Mouse (Mus musculus) stomach, postnatal 0 days (tissue): ENCODE data around the gene Sparc. TPM values are rescaled to one million over a fixed set of nuclear protein-coding genes. Genes with fewer than 3 reads are reported as not detected.

Experiments
- ATAC-seq: fragments of 200-750 bp; cut with Nextera tagmentation; 2 replicates; pipeline ENCODE4 v1.8.0; 2017; ENCODE audit not compliant: low FRiP score, low TSS enrichment
- DNase-seq: peaks from one replicate; pipeline ENCODE4 v3.0.0-alpha.2; 2016; ENCODE audit warnings: low spot score
- H3K27ac ChIP-seq: fragments of 300-500 bp; sonication (generic); replicated peaks from 2 replicates; pipeline ENCODE4 v1.5.1; 2014; ENCODE audit warnings: mild to moderate bottlenecking, control low read depth
- H3K27me3 ChIP-seq: fragments of 300-500 bp; sonication (generic); 2 replicates; pipeline ENCODE4 v1.6.1; 2014; ENCODE audit warnings: low read length; ENCODE audit not compliant: control insufficient read depth, insufficient read depth
- H3K36me3 ChIP-seq: fragments of 300-500 bp; sonication (generic); 2 replicates; pipeline ENCODE4 v1.6.1; 2014; ENCODE audit warnings: low read length, mixed read lengths; ENCODE audit not compliant: control insufficient read depth, insufficient read depth
- H3K4me1 ChIP-seq: fragments of 300-500 bp; sonication (generic); replicated peaks from 2 replicates; pipeline ENCODE4 v1.6.1; 2014; ENCODE audit warnings: antibody characterized with exemption; ENCODE audit not compliant: control insufficient read depth, insufficient read depth
- H3K4me2 ChIP-seq: fragments of 300-500 bp; sonication (generic); replicated peaks from 2 replicates; pipeline ENCODE4 v1.6.1; 2014; ENCODE audit warnings: low read depth, mild to moderate bottlenecking, control low read depth, moderate library complexity
- H3K4me3 ChIP-seq: fragments of 300-500 bp; sonication (generic); 2 replicates; pipeline ENCODE4 v1.5.1; 2014; ENCODE audit warnings: low read depth, low read length, control low read depth
- H3K9ac ChIP-seq: fragments of 300-500 bp; sonication (generic); 2 replicates; pipeline ENCODE4 v1.6.1; 2014; ENCODE audit warnings: mild to moderate bottlenecking, low read length, control low read depth, mixed read lengths
- H3K9me3 ChIP-seq: fragments of 300-500 bp; sonication (generic); 2 replicates; pipeline ENCODE4 v1.6.1; 2016; ENCODE audit warnings: low read length; ENCODE audit not compliant: control insufficient read depth
- CTCF ChIP-seq: IDR thresholded peaks from 2 replicates; pipeline ENCODE4 v1.5.1; 2016; ENCODE audit warnings: antibody characterized with exemption, low read depth, mild to moderate bottlenecking, moderate library complexity
- EP300 ChIP-seq: optimal IDR thresholded peaks from 2 replicates; pipeline ENCODE3; 2016; ENCODE audit warnings: antibody characterized with exemption
- WGBS: fragments of 180-500 bp; shearing (Covaris S2); extraction: QIAGEN DNeasy Blood & Tissue Kit; methylation state at CpG from one replicate; pipeline ENCODE4 v1.1.7; 2014; 5-methylcytosine and 5-hydroxymethylcytosine counted together
- polyA plus RNA-seq: library from polyadenylated mRNA; unstranded; fragments of >200 nt; fragmentation: Nextera tagmentation; extraction: Ambion mirVana; gene quantifications from 2 replicates; pipeline ENCODE4 v1.2.1, GENCODE M21; 2015

Gene Sparc
- polyA plus RNA-seq, 1 experiment from 2014 or later: 1,849 TPM

- Histone ChIP-seq H3K9ac (peak overlapping the region; percentile 81), H3K27me3 (no peaks in the 10 kb centered on the region), H3K9me3 (no peaks in the 10 kb centered on the region), H3K27ac (peak overlapping the region; percentile 89), H3K4me2 (peak overlapping the region; percentile 93), H3K4me3 (peak overlapping the region; percentile 81), H3K36me3 (no peaks in the 10 kb centered on the region), H3K4me1 (peaks cover 2% of the 10 kb centered on the region; the same call in 1 of the 2 replicates)
- DNase-seq (peak; percentile 45), ATAC-seq (peak; percentile 43)
- WGBS: 2% methylated on average over 17 of the region's 17 CpGs
- TF ChIP-seq CTCF (peak; percentile 60), EP300 (no peak)
Measured at GRCm38 (mm10) chr11:55460559-55461018, 37.6 kb upstream of the Sparc start.

GRCm38 (mm10) chr11:55459850-55460558, 37.0 kb upstream of the Sparc start:
- no peak for TF ChIP-seq CTCF
- no peak for TF ChIP-seq EP300
- peak; percentile 47 for DNase-seq
- Histone ChIP-seq H3K9me3 (no peaks in the 10 kb centered on the region), H3K4me1 (peaks cover 2% of the 10 kb centered on the region; the same call in 1 of the 2 replicates), H3K27ac (peak overlapping the region; percentile 89), H3K9ac (peak overlapping the region; percentile 81), H3K4me2 (peak overlapping the region; percentile 93), H3K4me3 (peak overlapping the region; percentile 81), H3K36me3 (no peaks in the 10 kb centered on the region), H3K27me3 (no peaks in the 10 kb centered on the region)
- WGBS: 16% methylated on average over 3 of the region's 3 CpGs
- ATAC-seq: no peak

GRCm38 (mm10) chr11:55458501-55458900, 35.5 kb upstream of the Sparc start:
- no peaks in the 10 kb centered on the region for H3K27me3 ChIP-seq
- no peak overlapping the region for H3K27ac ChIP-seq
- 46% methylated on average over 4 of the region's 4 CpGs for WGBS
- no peak for ATAC-seq
- DNase-seq: no peak
- H3K9ac ChIP-seq: no peak overlapping the region
- peaks cover 2% of the 10 kb centered on the region; the same call in 1 of the 2 replicates for H3K4me1 ChIP-seq
- H3K36me3 ChIP-seq: no peaks in the 10 kb centered on the region
- no peak for TF ChIP-seq CTCF
- no peaks in the 10 kb centered on the region for H3K9me3 ChIP-seq
- H3K4me2 ChIP-seq: no peak overlapping the region
- no peak overlapping the region for H3K4me3 ChIP-seq

- Histone ChIP-seq H3K4me2 (no peak overlapping the region), H3K4me3 (no peak overlapping the region), H3K36me3 (no peaks in the 10 kb centered on the region), H3K27ac (no peak overlapping the region), H3K9me3 (no peaks in the 10 kb centered on the region), H3K4me1 (peaks cover 1% of the 10 kb centered on the region; the same call in 1 of the 2 replicates), H3K27me3 (no peaks in the 10 kb centered on the region), H3K9ac (no peak overlapping the region)
- ATAC-seq: peak; percentile 71
- 42% methylated on average over 2 of the region's 2 CpGs for WGBS
- peak; percentile 35 for DNase-seq
- TF ChIP-seq EP300 (no peak), CTCF (no peak)
Measured at GRCm38 (mm10) chr11:55455166-55455565, 32.2 kb upstream of the Sparc start.

GRCm38 (mm10) chr11:55453640-55454039, 30.7 kb upstream of the Sparc start:
- DNase-seq: no peak
- WGBS: 78% methylated on average over 4 of the region's 4 CpGs
- Histone ChIP-seq H3K4me1 (no peaks in the 10 kb centered on the region), H3K4me2 (no peak overlapping the region), H3K9ac (no peak overlapping the region), H3K27ac (no peak overlapping the region), H3K27me3 (no peaks in the 10 kb centered on the region), H3K36me3 (peaks cover 3% of the 10 kb centered on the region; the same call in 1 of the 2 replicates), H3K4me3 (no peak overlapping the region), H3K9me3 (no peaks in the 10 kb centered on the region)
- ATAC-seq: no peak; the same call in 1 of the 2 replicates
- no peak for TF ChIP-seq CTCF
- no peak for TF ChIP-seq EP300

- Histone ChIP-seq H3K27ac (0 out of 2 replicates have a peak overlapping the region, but pooled peaks have one; percentile 18), H3K4me3 (no peak overlapping the region), H3K36me3 (peaks cover 6% of the 10 kb centered on the region), H3K9me3 (no peaks in the 10 kb centered on the region), H3K27me3 (no peaks in the 10 kb centered on the region), H3K4me1 (no peaks in the 10 kb centered on the region), H3K9ac (no peak overlapping the region), H3K4me2 (no peak overlapping the region)
- no peak for TF ChIP-seq CTCF
- no peak for TF ChIP-seq EP300
- DNase-seq: no peak
- WGBS: 70% methylated on average over 4 of the region's 4 CpGs
- ATAC-seq: no peak
Measured at GRCm38 (mm10) chr11:55450311-55450710, 27.3 kb upstream of the Sparc start.
